Mouse (Mus musculus) testis, postnatal 10 days (tissue): ENCODE results near the gene Gm17019.
"Not testable (repeated sequence)": the region's sequence is repeated elsewhere in the genome, so short reads cannot be mapped to it uniquely, and the experiment has no call there.

Experiments
- DNase-seq: peaks from one replicate; pipeline ENCODE4 v3.0.0; 2021; ENCODE audit warnings: low spot score

Gene Gm17019

GRCm38 (mm10) chr5:15032898-15033297, at the start of gene Gm17019:
TSS of gene Gm17019 (minus strand) at chr5:15032998.
- DNase-seq: not testable (repeated sequence)

- DNase-seq: not testable (repeated sequence)
Measured at GRCm38 (mm10) chr5:15062385-15062715, 29.6 kb upstream of the Gm17019 start.

- DNase-seq: not testable (repeated sequence)
Measured at GRCm38 (mm10) chr5:15061638-15062384, 29.0 kb upstream of the Gm17019 start.

- DNase-seq: not testable (repeated sequence)
Measured at GRCm38 (mm10) chr5:15054151-15055025, 21.6 kb upstream of the Gm17019 start.

- not testable (repeated sequence) for DNase-seq
Measured at GRCm38 (mm10) chr5:15053606-15053962, 20.8 kb upstream of the Gm17019 start.

GRCm38 (mm10) chr5:15052945-15053605, 20.3 kb upstream of the Gm17019 start:
- DNase-seq: not testable (repeated sequence)

GRCm38 (mm10) chr5:15050807-15051206, 18.0 kb upstream of the Gm17019 start:
- DNase-seq: not testable (repeated sequence)

GRCm38 (mm10) chr5:15044830-15045767, 12.3 kb upstream of the Gm17019 start:
- not testable (repeated sequence) for DNase-seq

- DNase-seq: not testable (repeated sequence)
Measured at GRCm38 (mm10) chr5:15040784-15041183, 8.0 kb upstream of the Gm17019 start.

GRCm38 (mm10) chr5:15039984-15040383, 7.2 kb upstream of the Gm17019 start:
- not testable (repeated sequence) for DNase-seq

- DNase-seq: not testable (repeated sequence)
Measured at GRCm38 (mm10) chr5:15024316-15024715, 8.5 kb downstream of the Gm17019 start.

GRCm38 (mm10) chr5:15020067-15020466, 12.7 kb downstream of the Gm17019 start:
- not testable (repeated sequence) for DNase-seq

- DNase-seq: not testable (repeated sequence)
Measured at GRCm38 (mm10) chr5:15010639-15011582, 21.9 kb downstream of the Gm17019 start.

GRCm38 (mm10) chr5:15006907-15007306, 25.9 kb downstream of the Gm17019 start:
- not testable (repeated sequence) for DNase-seq

- not testable (repeated sequence) for DNase-seq
Measured at GRCm38 (mm10) chr5:15006288-15006687, 26.5 kb downstream of the Gm17019 start.

- DNase-seq: not testable (repeated sequence)
Measured at GRCm38 (mm10) chr5:15005584-15005983, 27.2 kb downstream of the Gm17019 start.

- DNase-seq: not testable (repeated sequence)
Measured at GRCm38 (mm10) chr5:15004569-15005562, 27.9 kb downstream of the Gm17019 start.

GRCm38 (mm10) chr5:14998077-14998476, 34.7 kb downstream of the Gm17019 start:
- not testable (repeated sequence) for DNase-seq

- peak; percentile 39 for DNase-seq
Measured at GRCm38 (mm10) chr5:14997556-14997955, 35.2 kb downstream of the Gm17019 start.
